10 mouse cellular contexts compared by ENCODE assay signal in genomic region chr8:8623486-8623885, GRCm38 (mm10). TPM values are rescaled to one million over a fixed set of nuclear protein-coding genes. Genes with fewer than 3 reads are reported as not detected.
A peak's percentile ranks its signal among the peaks of the same experiment; 100 is the strongest.
DNase-seq lines count a peak whose midpoint lies in the region; ATAC-seq lines count a peak whose summit lies in the region.
"Had no signal": no experiment of that assay in that cellular context is flagged by ENCODE, and none has a peak within 500 bp of the region (broad histone marks: within the 10 kb centered on the region; RNA-seq: fewer than 3 reads in every experiment).

No protein-coding gene starts in this region.

- no peak overlapping the region for H3K4me2 ChIP-seq in kidney, embryonic 16.5 days (replicated peaks; ENCODE audit: low read depth, low read length)
- H3K4me2 ChIP-seq: embryonic facial prominence, embryonic 12.5 days had no signal

- no peak overlapping the region for H3K27ac ChIP-seq in kidney, embryonic 16.5 days (ENCODE audit: low read length)
- H3K27ac ChIP-seq: embryonic facial prominence, embryonic 12.5 days had no signal

- no peaks in the 10 kb centered on the region for H3K27me3 ChIP-seq in kidney, embryonic 16.5 days (ENCODE audit: insufficient read depth, low read length)
- H3K27me3 ChIP-seq: embryonic facial prominence, embryonic 12.5 days had no signal

- no peak overlapping the region for H3K4me3 ChIP-seq in kidney, embryonic 16.5 days (ENCODE audit: low read length)
- H3K4me3 ChIP-seq: embryonic facial prominence, embryonic 12.5 days had no signal

- no peaks in the 10 kb centered on the region for H3K9me3 ChIP-seq in kidney, embryonic 16.5 days (ENCODE audit: low read length)
- H3K9me3 ChIP-seq: embryonic facial prominence, embryonic 12.5 days; G1E had no signal

- H3K9ac ChIP-seq in kidney, embryonic 16.5 days (replicated peaks; ENCODE audit: low read length) = no peak overlapping the region
- H3K9ac ChIP-seq: embryonic facial prominence, embryonic 12.5 days had no signal

- intact Hi-C loops in heart, postnatal 36 days (cut with DNase I) = loop anchor here (2.0 kb wide), 2 partner anchors 33 to 371 kb away; no protein-coding TSS in a partner anchor

- no peak for ATAC-seq in kidney, embryonic 16.5 days (ENCODE audit: low FRiP score, low TSS enrichment)

- H3K4me1 ChIP-seq in kidney, embryonic 16.5 days (ENCODE audit: insufficient read depth, low read length) = peaks cover 6% of the 10 kb centered on the region; the same call in 1 of the 2 replicates

- peaks cover 45% of the 10 kb centered on the region; the same call in 1 of the 2 replicates for H3K36me3 ChIP-seq in kidney, embryonic 16.5 days (ENCODE audit: insufficient read depth, low read length)
- H3K36me3 ChIP-seq: G1E had no signal

- WGBS in kidney, embryonic 16.5 days = 57% methylated on average over 8 of the region's 8 CpGs

- peak; percentile 30 for DNase-seq in kidney, adult 11 months
- DNase-seq in heart, adult 8-10 months (ENCODE audit: low spot score) = peak; percentile 81
- peak; percentile 31 to 35 for DNase-seq in heart, postnatal 36 days
- DNase-seq in lung, postnatal 10 days = peak; percentile 73
- DNase-seq in neural tube, embryonic 10.5 days (ENCODE audit: extremely low spot score, low spot score) = no peak
- no peak for DNase-seq in adrenal gland, postnatal 25 days
- DNase-seq: spleen, adult 18-20 months had no signal

RNA-seq across cellular contexts. Expression of gene Efnb2, which starts 37.6 kb away (rescaled TPM):
- polyA plus RNA-seq in kidney, embryonic 16.5 days (2015; fragmentation: Nextera tagmentation; extraction: Ambion mirVana) = 19.9 and 23.2 TPM in 2 replicates
- 10 to 100 TPM; 17.0 to 20.8 (median 17.7) TPM for total RNA-seq in heart, adult 8-10 months (2022)
- total RNA-seq in heart, postnatal 36 days (2021) = 10 to 100 TPM; 20.4 to 24.5 TPM
- total RNA-seq in adrenal gland, postnatal 25 days (2021) = 17.1 and 17.8 TPM in 2 replicates

Comparison
In these comparisons a context has a peak if more than half of its experiments do, and no peak if none do; other contexts are left out.
1. DNase-seq: peak in kidney, adult 11 months (single experiment), heart, adult 8-10 months (single experiment), heart, postnatal 36 days (2 of 2) and lung, postnatal 10 days (single experiment); none in neural tube, embryonic 10.5 days (single experiment) and adrenal gland, postnatal 25 days (single experiment).